Mouse (Mus musculus) megakaryocyte, embryonic 14.5 days (primary cell): ENCODE data around the gene Ddx54.

Experiments
- FLI1 ChIP-seq: IDR thresholded peaks from 2 replicates; pipeline ENCODE4 v1.6.1; 2012; ENCODE audit warnings: low read length, inconsistent platforms, mixed read lengths
- GATA1 ChIP-seq: IDR thresholded peaks from 3 replicates; pipeline ENCODE4 v1.6.1; 2012; ENCODE audit warnings: mixed read lengths, low read length, inconsistent platforms, borderline replicate concordance

DNA sequence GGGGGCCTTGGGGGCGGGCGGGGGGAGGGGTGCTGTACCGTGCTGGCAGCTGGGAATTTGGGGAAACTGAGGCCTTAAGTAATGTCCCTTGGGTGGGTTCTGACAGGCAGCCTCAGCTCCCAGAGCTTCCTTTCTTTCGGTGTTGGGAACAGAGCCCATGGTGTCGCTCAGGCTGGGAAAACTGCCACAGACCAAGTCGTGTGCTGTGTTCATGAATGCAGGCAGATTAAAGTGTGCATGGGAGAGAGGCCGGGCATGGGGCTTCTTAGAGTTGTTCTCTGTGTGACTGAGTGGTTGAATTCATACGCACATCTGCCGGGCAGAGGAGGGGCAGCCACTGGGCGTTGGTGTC is 9.3 kb downstream of the Ddx54 start:
- TF ChIP-seq GATA1 (no peak), FLI1 (no peak)
